Mouse (Mus musculus): ENCODE data around the gene Fer. TPM values are rescaled to one million over a fixed set of nuclear protein-coding genes. Genes with fewer than 3 reads are reported as not detected.

The Fer gene
- polyA plus RNA-seq, 1 experiment from 2014 or later = 36.0 TPM

- H3K9me3 ChIP-seq (ENCODE audit: control insufficient read depth, low read length) = no peaks in the 10 kb centered on the region
- DNase-seq (ENCODE audit: low spot score) (no peak), ATAC-seq (ENCODE audit: insufficient read depth, low FRiP score, low TSS enrichment) (no peak)
- no peak overlapping the region for H3K4me2 ChIP-seq (ENCODE audit: low read depth)
- H3K4me1 ChIP-seq (ENCODE audit: control insufficient read depth, insufficient read depth, low read length) = no peaks in the 10 kb centered on the region
- no peaks in the 10 kb centered on the region for H3K27me3 ChIP-seq (ENCODE audit: control insufficient read depth, insufficient read depth, low read length)
- no peak overlapping the region for H3K4me3 ChIP-seq (ENCODE audit: low read depth, low read length)
- no peak overlapping the region for H3K9ac ChIP-seq (ENCODE audit: low read length)
- H3K36me3 ChIP-seq (ENCODE audit: control insufficient read depth, insufficient read depth, low read length) = no peaks in the 10 kb centered on the region
- 71% methylated on average over 2 of the region's 2 CpGs for WGBS
- no peak overlapping the region for H3K27ac ChIP-seq (ENCODE audit: low read depth, low read length)
Measured at GRCm38 (mm10) chr17:64172474-64172873, 309.6 kb downstream of the Fer start.

- Histone ChIP-seq H3K9me3 (ENCODE audit: control insufficient read depth, low read length) (no peaks in the 10 kb centered on the region), H3K4me3 (ENCODE audit: low read depth, low read length) (no peak overlapping the region), H3K36me3 (ENCODE audit: control insufficient read depth, insufficient read depth, low read length) (no peaks in the 10 kb centered on the region), H3K4me2 (ENCODE audit: low read depth) (no peak overlapping the region), H3K27me3 (ENCODE audit: control insufficient read depth, insufficient read depth, low read length) (no peaks in the 10 kb centered on the region), H3K27ac (ENCODE audit: low read depth, low read length) (no peak overlapping the region), H3K9ac (ENCODE audit: low read length) (no peak overlapping the region), H3K4me1 (ENCODE audit: control insufficient read depth, insufficient read depth, low read length) (no peaks in the 10 kb centered on the region)
- ATAC-seq (ENCODE audit: insufficient read depth, low FRiP score, low TSS enrichment) = no peak
- WGBS = 76% methylated on average over 5 of the region's 5 CpGs
- no peak for DNase-seq (ENCODE audit: low spot score)
Measured at GRCm38 (mm10) chr17:64180546-64180945, 317.7 kb downstream of the Fer start.

GRCm38 (mm10) chr17:64181291-64181690 lies 318.4 kb downstream of the Fer start:
- H3K4me1 ChIP-seq (ENCODE audit: control insufficient read depth, insufficient read depth, low read length) = no peaks in the 10 kb centered on the region
- H3K27ac ChIP-seq (ENCODE audit: low read depth, low read length) = no peak overlapping the region
- H3K4me2 ChIP-seq (ENCODE audit: low read depth) = no peak overlapping the region
- no peak overlapping the region for H3K9ac ChIP-seq (ENCODE audit: low read length)
- H3K4me3 ChIP-seq (ENCODE audit: low read depth, low read length) = no peak overlapping the region
- no peaks in the 10 kb centered on the region for H3K36me3 ChIP-seq (ENCODE audit: control insufficient read depth, insufficient read depth, low read length)
- H3K27me3 ChIP-seq (ENCODE audit: control insufficient read depth, insufficient read depth, low read length) = no peaks in the 10 kb centered on the region
- DNase-seq (ENCODE audit: low spot score) (no peak), ATAC-seq (ENCODE audit: insufficient read depth, low FRiP score, low TSS enrichment) (no peak)
- WGBS = 76% methylated on average over 3 of the region's 3 CpGs
- no peaks in the 10 kb centered on the region for H3K9me3 ChIP-seq (ENCODE audit: control insufficient read depth, low read length)

- no peak overlapping the region for H3K9ac ChIP-seq (ENCODE audit: low read length)
Measured at GRCm38 (mm10) chr17:64182599-64182998, 319.7 kb downstream of the Fer start.

GRCm38 (mm10) chr17:64183196-64183595 lies 320.3 kb downstream of the Fer start:
- Histone ChIP-seq H3K4me1 (ENCODE audit: control insufficient read depth, insufficient read depth, low read length) (no peaks in the 10 kb centered on the region), H3K4me3 (ENCODE audit: low read depth, low read length) (no peak overlapping the region), H3K9me3 (ENCODE audit: control insufficient read depth, low read length) (no peaks in the 10 kb centered on the region), H3K4me2 (ENCODE audit: low read depth) (no peak overlapping the region), H3K36me3 (ENCODE audit: control insufficient read depth, insufficient read depth, low read length) (no peaks in the 10 kb centered on the region), H3K9ac (ENCODE audit: low read length) (no peak overlapping the region), H3K27ac (ENCODE audit: low read depth, low read length) (no peak overlapping the region), H3K27me3 (ENCODE audit: control insufficient read depth, insufficient read depth, low read length) (no peaks in the 10 kb centered on the region)
- ATAC-seq (ENCODE audit: insufficient read depth, low FRiP score, low TSS enrichment) (no peak), DNase-seq (ENCODE audit: low spot score) (no peak)
- WGBS = 75% methylated on average over 5 of the region's 5 CpGs

More at GRCm38 (mm10) chr17:64182599-64182998, 319.7 kb downstream of the Fer start:
- H3K36me3 ChIP-seq (ENCODE audit: control insufficient read depth, insufficient read depth, low read length) = no peaks in the 10 kb centered on the region
- H3K9me3 ChIP-seq (ENCODE audit: control insufficient read depth, low read length) = no peaks in the 10 kb centered on the region
- ATAC-seq (ENCODE audit: insufficient read depth, low FRiP score, low TSS enrichment) (no peak), DNase-seq (ENCODE audit: low spot score) (no peak)
- no peak overlapping the region for H3K27ac ChIP-seq (ENCODE audit: low read depth, low read length)
- H3K4me2 ChIP-seq (ENCODE audit: low read depth) = no peak overlapping the region
- no peaks in the 10 kb centered on the region for H3K27me3 ChIP-seq (ENCODE audit: control insufficient read depth, insufficient read depth, low read length)
- H3K4me3 ChIP-seq (ENCODE audit: low read depth, low read length) = no peak overlapping the region
- 85% methylated on average over 3 of the region's 3 CpGs for WGBS
- H3K4me1 ChIP-seq (ENCODE audit: control insufficient read depth, insufficient read depth, low read length) = no peaks in the 10 kb centered on the region

Other genes with a start within 250 kb of the Fer start
- gene A930002H24Rik, start 729 bp downstream of the Fer start, polyA plus RNA-seq (2014; fragmentation: Nextera tagmentation; extraction: Ambion mirVana) = 1.7 and 2.5 TPM in 2 replicates